Mouse (Mus musculus): ENCODE measurements around the gene Sars.

DNA sequence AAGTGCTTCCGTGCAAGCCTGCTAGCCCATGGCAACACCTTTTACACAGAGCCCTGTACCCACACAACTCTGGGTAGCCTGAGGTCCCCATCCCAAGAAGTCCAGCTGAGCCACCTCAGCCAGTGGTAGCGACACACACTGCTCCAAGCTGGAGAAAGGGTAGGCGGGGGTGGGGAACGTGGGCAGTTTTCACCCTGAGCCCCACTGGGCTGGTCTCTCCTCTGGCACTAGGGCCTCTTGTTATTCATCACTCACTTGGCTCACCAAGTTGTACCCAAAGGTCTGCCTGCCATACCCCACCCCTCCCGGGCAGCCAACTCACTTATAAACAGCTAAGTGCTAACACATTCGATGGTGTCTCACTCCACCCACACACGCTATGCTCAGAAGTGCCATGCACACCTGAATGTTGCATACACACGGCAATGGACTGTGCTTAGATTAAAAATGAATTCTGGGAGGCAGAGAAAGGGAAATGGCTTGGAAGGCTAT, 36.4 kb downstream of the Sars start:
- TF ChIP-seq CTCF (IDR thresholded peaks at IDR 0.05; ENCODE audit: extremely low read depth, insufficient read length, insufficient replicate concordance, low read depth, low read length): no peak
- TF ChIP-seq POLR2A (IDR thresholded peaks at IDR 0.05; ENCODE audit: low read depth, low read length): no peak
